Mouse (Mus musculus) kidney, embryonic 15.5 days (tissue): Measurements from ENCODE around the gene Coa4. TPM values are rescaled to one million over a fixed set of nuclear protein-coding genes. Genes with fewer than 3 reads are reported as not detected.

Experiments
- ATAC-seq: fragments of 200-750 bp; cut with Nextera tagmentation; replicated peaks from 2 replicates; pipeline ENCODE4 v1.8.0; 2017; ENCODE audit warnings: moderate TSS enrichment; ENCODE audit not compliant: low FRiP score
- H3K27ac ChIP-seq: fragments of 300-500 bp; sonication (generic); 2 replicates; pipeline ENCODE4 v1.5.1; 2015; ENCODE audit warnings: mild to moderate bottlenecking, inconsistent platforms
- H3K27me3 ChIP-seq: fragments of 300-500 bp; sonication (generic); 2 replicates; pipeline ENCODE4 v1.6.1; 2015; ENCODE audit warnings: inconsistent platforms
- H3K36me3 ChIP-seq: fragments of 300-500 bp; sonication (generic); 2 replicates; pipeline ENCODE4 v1.6.1; 2015; ENCODE audit warnings: inconsistent platforms
- H3K4me1 ChIP-seq: fragments of 300-500 bp; sonication (generic); 2 replicates; pipeline ENCODE4 v1.6.1; 2015; ENCODE audit warnings: inconsistent platforms
- H3K4me2 ChIP-seq: fragments of 300-500 bp; sonication (generic); 2 replicates; pipeline ENCODE4 v1.6.1; 2015; ENCODE audit warnings: moderate library complexity, mild to moderate bottlenecking, inconsistent platforms
- H3K4me3 ChIP-seq: fragments of 300-500 bp; sonication (generic); replicated peaks from 2 replicates; pipeline ENCODE4 v1.5.1; 2015; ENCODE audit warnings: mild to moderate bottlenecking, inconsistent platforms
- H3K9ac ChIP-seq: fragments of 300-500 bp; sonication (generic); 2 replicates; pipeline ENCODE4 v1.6.1; 2015; ENCODE audit warnings: mild to moderate bottlenecking, inconsistent platforms
- H3K9me3 ChIP-seq: fragments of 300-500 bp; sonication (generic); replicated peaks from 2 replicates; pipeline ENCODE4 v1.6.1; 2016; ENCODE audit warnings: inconsistent platforms
- WGBS: fragments of 180-500 bp; shearing (Covaris S2); methylation state at CpG from one replicate; pipeline ENCODE4 v1.1.7; 2015; ENCODE audit warnings: mixed read lengths; 5-methylcytosine and 5-hydroxymethylcytosine counted together
- polyA plus RNA-seq: library from polyadenylated mRNA; unstranded; fragments of >200 nt; fragmentation: Nextera tagmentation; extraction: Ambion mirVana; gene quantifications from 2 replicates; pipeline ENCODE4 v1.2.1, GENCODE M21; 2015

The Coa4 gene
- polyA plus RNA-seq, 1 experiment from 2014 or later, result 23.3 TPM

DNA sequence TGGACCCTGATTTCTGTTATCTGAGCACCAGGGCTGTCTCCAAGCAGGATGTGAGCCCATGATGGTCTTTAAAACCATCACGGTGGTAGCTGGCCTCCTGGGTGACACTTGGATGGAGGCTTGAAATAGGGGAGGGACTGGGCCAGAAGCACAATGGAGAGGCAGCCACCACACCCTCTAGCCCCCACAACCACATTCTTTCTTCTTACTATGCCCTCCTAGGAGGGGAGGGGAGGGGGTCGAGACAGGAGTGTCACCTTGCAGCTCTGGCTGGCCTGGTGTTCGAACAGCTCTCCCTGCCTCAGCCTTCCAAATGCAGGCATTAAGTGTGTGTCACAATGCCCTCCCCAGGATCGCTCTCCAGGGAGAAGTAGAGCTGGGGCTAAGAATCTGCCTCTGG is 39.5 kb upstream of the Coa4 start:
- Histone ChIP-seq H3K4me2 (no peak overlapping the region), H3K36me3 (peaks cover 42% of the 10 kb centered on the region), H3K27ac (no peak overlapping the region), H3K9me3 (no peaks in the 10 kb centered on the region), H3K4me1 (peaks cover 45% of the 10 kb centered on the region), H3K4me3 (no peak overlapping the region), H3K27me3 (no peaks in the 10 kb centered on the region), H3K9ac (no peak overlapping the region)
- 77% methylated on average over 4 of the region's 4 CpGs for WGBS
- no peak for ATAC-seq

DNA sequence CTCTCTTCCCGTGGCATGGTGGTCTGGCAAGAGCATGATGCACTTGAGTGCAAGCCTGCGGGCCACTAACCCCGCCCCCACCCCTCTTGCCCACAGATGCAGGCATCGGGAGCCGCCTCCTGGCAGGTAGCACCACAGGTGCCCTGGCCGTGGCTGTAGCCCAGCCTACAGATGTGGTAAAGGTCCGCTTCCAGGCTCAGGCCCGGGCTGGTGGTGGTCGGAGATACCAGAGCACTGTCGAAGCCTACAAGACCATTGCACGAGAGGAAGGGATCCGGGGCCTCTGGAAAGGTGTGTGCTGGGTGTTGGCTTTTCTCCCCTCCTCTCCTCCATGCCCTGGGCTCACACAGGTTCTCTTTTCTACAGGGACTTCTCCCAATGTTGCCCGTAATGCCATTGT is 38.9 kb upstream of the Coa4 start:
- no peaks in the 10 kb centered on the region for H3K27me3 ChIP-seq
- no peak for ATAC-seq
- WGBS, result 91% methylated on average over 13 of the region's 13 CpGs

DNA sequence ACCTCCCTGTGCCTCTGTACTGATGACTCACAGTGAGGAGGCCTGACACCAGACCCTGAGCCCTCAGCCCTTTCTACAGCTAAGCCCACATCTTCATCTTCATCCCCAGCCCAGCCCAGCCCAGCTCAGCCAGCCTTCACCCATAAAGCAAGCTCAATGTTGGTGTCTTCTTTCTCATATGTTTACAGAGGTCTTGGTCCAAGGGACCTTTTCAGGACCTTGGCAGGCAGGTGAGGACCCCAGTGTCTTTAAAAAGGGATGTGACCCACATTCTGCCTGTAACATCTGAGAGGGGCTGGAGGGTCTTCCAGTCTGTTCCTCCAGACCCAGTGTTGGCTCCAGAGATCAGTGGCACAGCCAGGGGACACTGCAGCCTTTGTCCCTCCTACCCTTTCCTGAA is 37.4 kb upstream of the Coa4 start:
- peaks cover 34% of the 10 kb centered on the region for H3K4me1 ChIP-seq
- no peak for ATAC-seq
- H3K36me3 ChIP-seq, result peaks cover 42% of the 10 kb centered on the region
- no peaks in the 10 kb centered on the region for H3K27me3 ChIP-seq
- no peak overlapping the region for H3K4me3 ChIP-seq
- H3K9me3 ChIP-seq, result no peaks in the 10 kb centered on the region
- no peak overlapping the region for H3K4me2 ChIP-seq
- H3K9ac ChIP-seq, result no peak overlapping the region
- no peak overlapping the region for H3K27ac ChIP-seq

More for the DNA sequence above, 38.9 kb upstream of the Coa4 start:
- no peak overlapping the region for H3K4me3 ChIP-seq
- H3K27ac ChIP-seq, result no peak overlapping the region
- H3K4me2 ChIP-seq, result no peak overlapping the region
- H3K9ac ChIP-seq, result no peak overlapping the region
- no peaks in the 10 kb centered on the region for H3K9me3 ChIP-seq
- H3K4me1 ChIP-seq, result peaks cover 41% of the 10 kb centered on the region
- peaks cover 42% of the 10 kb centered on the region for H3K36me3 ChIP-seq

DNA sequence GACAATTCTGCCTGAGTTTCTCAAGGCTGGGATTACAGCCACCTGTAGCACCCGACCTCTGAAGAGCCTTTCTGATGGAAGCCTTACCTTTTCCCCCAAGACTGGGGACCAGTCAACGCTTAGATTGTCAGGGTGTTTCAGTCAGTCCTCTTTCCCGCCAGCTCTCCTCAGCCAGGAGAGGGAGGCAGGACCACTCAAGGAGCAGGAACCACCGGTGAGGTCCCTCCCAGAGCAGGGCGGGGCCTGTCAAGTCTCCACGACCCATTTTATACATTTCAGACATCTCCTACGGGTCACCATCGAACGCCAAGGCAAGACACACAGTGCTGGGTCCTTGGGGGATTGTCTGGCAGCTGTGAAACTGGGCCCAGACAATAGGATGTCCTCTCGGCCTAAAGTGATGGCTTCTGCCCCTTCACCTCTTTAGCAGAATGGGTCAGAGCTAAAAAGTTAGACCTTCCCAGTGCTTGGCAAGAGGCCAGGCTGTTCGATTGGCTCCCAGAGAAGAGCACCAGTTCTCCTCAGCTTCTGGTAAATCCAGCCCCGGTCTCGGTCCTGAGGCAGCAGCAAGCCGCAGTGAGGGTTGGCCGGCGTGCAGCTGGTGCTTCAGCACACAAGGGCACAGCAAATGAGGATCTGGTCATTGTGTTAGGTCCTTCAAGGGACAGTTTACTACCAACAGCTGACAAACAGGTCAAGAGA is 36.4 kb upstream of the Coa4 start:
- ATAC-seq, result no peak
- Histone ChIP-seq H3K4me1 (peaks cover 27% of the 10 kb centered on the region), H3K4me3 (no peak overlapping the region), H3K36me3 (peaks cover 42% of the 10 kb centered on the region), H3K4me2 (no peak overlapping the region), H3K9ac (no peak overlapping the region), H3K9me3 (no peaks in the 10 kb centered on the region), H3K27me3 (no peaks in the 10 kb centered on the region), H3K27ac (no peak overlapping the region)
- 64% methylated on average over 16 of the region's 16 CpGs for WGBS

DNA sequence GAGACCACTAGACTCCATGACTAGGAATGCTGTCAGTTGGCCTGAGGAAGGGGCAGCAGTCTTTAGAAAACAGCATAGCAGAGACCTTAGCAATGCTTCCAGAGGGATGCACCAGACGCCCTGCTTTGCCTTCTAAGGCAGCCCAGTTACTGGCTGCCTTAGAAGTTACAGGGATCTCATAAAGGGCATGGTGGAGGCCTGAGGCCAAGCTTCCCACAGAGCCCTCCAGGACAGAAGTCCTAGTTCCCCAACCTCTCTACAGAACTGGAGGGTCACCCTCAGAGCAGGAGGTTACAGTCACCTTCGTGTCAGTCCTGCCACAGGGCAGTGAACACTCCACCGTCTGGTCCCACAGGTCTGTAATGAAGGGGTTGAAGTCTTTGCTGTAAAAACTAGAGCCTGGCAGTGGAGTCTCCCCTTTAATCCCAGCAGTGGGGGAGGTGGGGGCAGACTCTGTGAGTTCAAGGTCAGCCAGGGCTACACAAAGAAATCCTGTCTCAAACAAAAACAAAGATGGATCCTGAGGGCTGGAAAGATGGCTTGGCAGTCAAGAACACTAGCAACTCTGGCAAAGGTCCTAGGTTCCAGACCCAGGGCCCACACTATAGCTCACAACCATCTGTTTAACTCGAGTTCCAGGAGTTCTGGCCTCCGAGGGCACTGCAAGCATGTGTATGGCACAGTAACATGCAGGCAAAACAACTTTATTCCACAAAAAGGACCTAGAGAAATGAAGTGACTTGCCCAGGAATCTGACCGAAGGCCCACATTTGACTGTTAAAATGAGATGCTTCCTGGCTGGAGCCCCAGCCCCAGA is 35.6 kb upstream of the Coa4 start:
- ATAC-seq, result no peak
- peaks cover 19% of the 10 kb centered on the region for H3K4me1 ChIP-seq
- H3K27ac ChIP-seq, result no peak overlapping the region

DNA sequence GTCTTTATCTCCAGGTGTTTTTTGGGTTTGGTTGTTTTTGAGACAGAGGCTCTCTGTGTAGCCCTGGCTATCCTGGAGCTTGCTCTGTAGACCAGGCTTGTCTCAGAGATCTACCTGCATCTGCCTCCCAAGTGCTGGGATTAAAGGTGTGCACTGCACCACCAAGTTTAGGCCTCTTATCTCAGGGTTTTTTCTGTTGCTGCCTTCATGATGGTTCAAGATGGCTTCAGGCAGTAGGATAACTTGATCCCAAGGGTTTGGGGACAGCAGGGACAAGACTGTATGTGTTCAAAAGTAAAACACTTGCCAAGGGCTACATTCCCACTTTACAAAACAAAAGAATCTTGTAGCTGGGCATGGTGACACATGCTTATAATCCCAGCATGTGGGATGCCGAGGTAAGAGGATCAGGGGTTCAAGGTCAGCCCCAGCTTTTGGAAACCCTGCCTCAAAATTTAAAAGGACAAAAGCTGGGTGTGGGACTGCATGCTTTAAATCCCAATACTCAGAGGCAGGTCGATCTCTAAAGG is 35.0 kb upstream of the Coa4 start:
- no peak overlapping the region for H3K27ac ChIP-seq
- no peak overlapping the region for H3K9ac ChIP-seq
- no peak overlapping the region for H3K4me3 ChIP-seq
- no peak for ATAC-seq
- no peak overlapping the region for H3K4me2 ChIP-seq
- peaks cover 12% of the 10 kb centered on the region for H3K4me1 ChIP-seq
- no peaks in the 10 kb centered on the region for H3K9me3 ChIP-seq
- 54% methylated on average over 2 of the region's 2 CpGs for WGBS
- peaks cover 37% of the 10 kb centered on the region for H3K36me3 ChIP-seq
- H3K27me3 ChIP-seq, result no peaks in the 10 kb centered on the region

More for the DNA sequence above, 35.6 kb upstream of the Coa4 start:
- WGBS, result 70% methylated on average over 6 of the region's 6 CpGs
- Histone ChIP-seq H3K4me3 (no peak overlapping the region), H3K9ac (no peak overlapping the region), H3K4me2 (no peak overlapping the region), H3K9me3 (no peaks in the 10 kb centered on the region), H3K27me3 (no peaks in the 10 kb centered on the region), H3K36me3 (peaks cover 42% of the 10 kb centered on the region)

DNA sequence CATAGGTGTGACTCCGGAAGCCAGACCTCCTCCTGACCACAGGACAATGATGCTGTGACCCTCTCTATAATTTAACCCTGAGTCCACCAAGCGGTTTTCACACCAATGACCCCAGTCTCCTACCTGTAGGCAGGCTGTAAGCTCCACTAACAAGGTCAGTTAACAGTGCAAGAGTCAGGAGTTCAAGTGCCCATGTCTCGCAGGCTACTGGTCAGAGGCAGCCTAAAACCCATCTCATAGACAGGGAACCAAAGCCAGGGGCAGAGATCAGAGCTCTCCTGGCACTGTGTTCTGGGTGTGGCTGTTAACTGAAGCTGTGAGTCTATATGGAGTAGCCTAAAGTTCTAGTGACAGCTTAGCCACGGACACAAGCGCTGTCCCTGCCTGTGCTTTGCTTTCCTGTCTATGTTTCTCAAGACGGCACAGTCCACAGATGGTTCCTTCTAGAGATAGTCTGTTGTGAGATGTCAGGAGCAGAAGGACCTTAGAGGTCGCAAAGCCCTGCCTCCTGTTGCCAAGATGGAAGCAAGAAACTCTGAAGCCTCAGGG is 34.4 kb upstream of the Coa4 start:
- no peaks in the 10 kb centered on the region for H3K27me3 ChIP-seq
- no peak overlapping the region for H3K4me2 ChIP-seq
- no peak for ATAC-seq
- no peak overlapping the region for H3K4me3 ChIP-seq
- H3K36me3 ChIP-seq, result peaks cover 31% of the 10 kb centered on the region
- 81% methylated on average over 7 of the region's 7 CpGs for WGBS
- no peaks in the 10 kb centered on the region for H3K9me3 ChIP-seq
- no peak overlapping the region for H3K27ac ChIP-seq
- H3K9ac ChIP-seq, result no peak overlapping the region
- H3K4me1 ChIP-seq, result peaks cover 12% of the 10 kb centered on the region

DNA sequence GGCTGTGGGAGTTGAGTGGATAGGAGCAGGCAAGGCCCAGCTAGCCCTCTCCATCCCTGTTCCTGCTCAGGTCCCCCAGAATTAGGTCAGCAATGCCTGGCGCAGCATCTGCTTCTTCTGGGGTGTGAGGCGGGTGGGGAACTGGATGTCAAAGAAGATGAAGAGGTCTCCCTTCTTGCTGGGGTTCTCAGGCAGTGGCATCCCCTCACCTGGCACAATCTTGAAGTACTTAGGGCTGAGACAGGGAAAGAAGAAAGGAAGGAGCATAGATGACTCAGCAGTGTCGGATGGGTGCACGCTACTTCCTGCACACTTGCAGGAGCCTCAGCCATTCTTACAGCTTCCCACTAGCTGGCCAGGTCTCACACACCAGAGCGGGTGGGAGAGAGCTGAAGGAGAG is 33.8 kb upstream of the Coa4 start:
- Histone ChIP-seq H3K27ac (no peak overlapping the region), H3K4me3 (no peak overlapping the region), H3K4me2 (no peak overlapping the region), H3K9me3 (no peaks in the 10 kb centered on the region), H3K9ac (no peak overlapping the region), H3K4me1 (peaks cover 12% of the 10 kb centered on the region), H3K36me3 (peaks cover 25% of the 10 kb centered on the region), H3K27me3 (no peaks in the 10 kb centered on the region)
- 84% methylated on average over 5 of the region's 5 CpGs for WGBS
- no peak for ATAC-seq

DNA sequence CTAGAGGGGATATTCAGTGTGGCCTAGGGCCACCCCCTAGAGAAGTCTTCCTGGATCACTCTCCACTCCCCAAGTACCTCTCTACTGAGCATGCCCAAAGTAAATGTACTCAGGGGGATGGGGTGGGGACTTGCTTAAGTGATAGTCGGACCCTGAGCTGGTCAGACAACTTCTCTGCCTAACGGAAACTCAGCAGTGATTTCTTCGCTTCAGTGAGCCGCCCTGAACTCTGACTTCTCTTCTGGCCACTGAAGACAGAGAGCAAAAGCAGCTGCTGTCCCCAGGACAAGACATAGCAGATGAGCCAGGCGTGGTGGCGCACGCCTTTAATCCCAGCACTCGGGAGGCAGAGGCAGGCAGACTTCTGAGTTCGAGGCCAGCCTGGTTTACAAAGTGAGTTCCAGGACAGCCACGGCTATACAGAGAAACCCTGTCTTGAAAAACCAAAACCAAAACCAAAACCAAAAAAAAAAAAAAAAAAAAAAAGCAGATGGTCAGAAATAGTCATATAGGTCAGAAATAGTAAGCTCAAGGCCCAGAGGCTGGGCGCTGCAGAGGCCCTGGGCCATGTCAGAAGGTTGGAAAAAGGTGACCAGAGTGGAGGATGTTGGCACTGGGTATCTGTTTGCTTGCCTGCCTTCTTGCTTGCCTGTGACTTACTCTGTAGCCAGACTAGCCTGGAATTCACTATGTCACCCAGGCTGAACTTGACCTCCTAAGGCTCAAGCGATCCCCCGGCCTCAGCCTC is 32.0 kb upstream of the Coa4 start:
- H3K4me3 ChIP-seq, result no peak overlapping the region
- no peak for ATAC-seq
- H3K36me3 ChIP-seq, result peaks cover 6% of the 10 kb centered on the region
- peaks cover 16% of the 10 kb centered on the region for H3K4me1 ChIP-seq
- WGBS, result 71% methylated on average over 13 of the region's 13 CpGs
- H3K9ac ChIP-seq, result no peak overlapping the region
- H3K27ac ChIP-seq, result no peak overlapping the region
- H3K9me3 ChIP-seq, result no peaks in the 10 kb centered on the region
- no peaks in the 10 kb centered on the region for H3K27me3 ChIP-seq
- no peak overlapping the region for H3K4me2 ChIP-seq

DNA sequence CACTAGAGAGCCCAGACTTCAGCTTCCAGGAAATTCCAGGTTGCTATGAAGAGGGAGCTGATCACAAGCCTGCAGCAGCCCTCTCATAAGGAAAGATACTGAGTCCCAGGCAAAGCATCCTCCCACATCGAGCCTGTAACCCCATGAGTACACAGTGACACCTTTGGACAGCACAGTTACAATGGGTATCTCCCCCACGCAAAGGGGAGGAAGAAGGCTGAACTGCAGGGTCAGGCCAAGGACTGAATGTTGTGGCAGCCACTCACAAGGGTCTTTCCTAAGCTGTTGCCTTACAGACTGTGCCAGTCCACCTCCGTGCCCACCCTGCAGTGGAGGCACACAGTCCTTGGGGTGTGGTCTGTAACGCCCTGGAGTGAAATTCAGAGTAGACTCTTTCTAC is 30.4 kb upstream of the Coa4 start:
- ATAC-seq, result 0 out of 2 replicates have a peak, but pooled peaks have one; percentile 16

DNA sequence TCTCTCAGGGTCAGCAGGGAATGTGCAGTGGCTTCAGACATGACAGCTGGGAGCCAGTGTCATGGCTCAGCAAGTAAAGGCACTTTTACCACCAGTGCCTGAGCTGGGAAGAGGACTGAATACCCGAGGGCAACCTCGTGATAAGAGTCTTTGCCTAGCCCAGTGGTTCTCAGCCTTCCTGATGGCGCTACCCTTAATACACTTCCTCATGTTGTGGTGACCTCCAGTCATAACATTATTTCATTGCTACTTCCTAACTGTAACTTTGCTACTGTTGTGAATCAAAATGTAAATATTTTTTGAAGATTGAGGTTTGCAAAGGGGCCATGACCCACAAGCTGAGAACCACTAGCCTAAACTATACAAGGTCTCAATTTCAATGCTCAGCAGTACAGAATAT is 28.2 kb upstream of the Coa4 start:
- no peak for ATAC-seq
- WGBS, result 34% methylated on average over 3 of the region's 3 CpGs

More for the DNA sequence above, 30.4 kb upstream of the Coa4 start:
- Histone ChIP-seq H3K4me3 (no peak overlapping the region), H3K9me3 (no peaks in the 10 kb centered on the region), H3K27ac (0 out of 2 replicates have a peak overlapping the region, but pooled peaks have one; percentile 27), H3K4me2 (no peak overlapping the region), H3K9ac (no peak overlapping the region), H3K27me3 (no peaks in the 10 kb centered on the region), H3K4me1 (peaks cover 16% of the 10 kb centered on the region; the same call in 1 of the 2 replicates), H3K36me3 (no peaks in the 10 kb centered on the region)
- 46% methylated on average over 4 of the region's 4 CpGs for WGBS

More for the DNA sequence above, 28.2 kb upstream of the Coa4 start:
- Histone ChIP-seq H3K9me3 (no peaks in the 10 kb centered on the region), H3K27ac (no peak overlapping the region), H3K4me3 (no peak overlapping the region), H3K4me2 (no peak overlapping the region), H3K27me3 (no peaks in the 10 kb centered on the region), H3K9ac (no peak overlapping the region), H3K36me3 (no peaks in the 10 kb centered on the region), H3K4me1 (peaks cover 12% of the 10 kb centered on the region; the same call in 1 of the 2 replicates)
